Mouse (Mus musculus): ENCODE measurements around the gene Cd79b. TPM values are rescaled to one million over a fixed set of nuclear protein-coding genes. Genes with fewer than 3 reads are reported as not detected.

Cd79b gene
- polyA plus RNA-seq, 1 experiment from 2014 or later: 0.92 TPM

GRCm38 (mm10) chr11:106316416-106316815 lies 1.9 kb upstream of the Cd79b start:
- no peaks in the 10 kb centered on the region for H3K4me1 ChIP-seq
- WGBS: 73% methylated on average over 1 of the region's 1 CpGs
- no peak overlapping the region for H3K4me2 ChIP-seq
- no peak for ATAC-seq (ENCODE audit: low FRiP score)
- H3K9ac ChIP-seq (replicated peaks): no peak overlapping the region
- no peaks in the 10 kb centered on the region for H3K36me3 ChIP-seq
- no peaks in the 10 kb centered on the region for H3K27me3 ChIP-seq (replicated peaks)
- no peaks in the 10 kb centered on the region for H3K9me3 ChIP-seq (replicated peaks)
- H3K27ac ChIP-seq (replicated peaks): no peak overlapping the region
- no peak overlapping the region for H3K4me3 ChIP-seq (replicated peaks)

GRCm38 (mm10) chr11:106313533-106313932 lies 1.0 kb downstream of the Cd79b start:
- no peak for ATAC-seq (ENCODE audit: low FRiP score)
- 73% methylated on average over 5 of the region's 5 CpGs for WGBS
- H3K4me2 ChIP-seq: no peak overlapping the region
- H3K27me3 ChIP-seq (replicated peaks): no peaks in the 10 kb centered on the region
- H3K9ac ChIP-seq (replicated peaks): no peak overlapping the region
- H3K36me3 ChIP-seq: no peaks in the 10 kb centered on the region
- no peak overlapping the region for H3K4me3 ChIP-seq (replicated peaks)
- H3K4me1 ChIP-seq: no peaks in the 10 kb centered on the region
- H3K27ac ChIP-seq (replicated peaks): no peak overlapping the region
- H3K9me3 ChIP-seq (replicated peaks): no peaks in the 10 kb centered on the region

GRCm38 (mm10) chr11:106310123-106310522 lies 4.4 kb downstream of the Cd79b start:
- Histone ChIP-seq H3K27ac (replicated peaks) (no peak overlapping the region), H3K4me2 (no peak overlapping the region), H3K27me3 (replicated peaks) (no peaks in the 10 kb centered on the region), H3K36me3 (no peaks in the 10 kb centered on the region), H3K4me3 (replicated peaks) (no peak overlapping the region), H3K4me1 (no peaks in the 10 kb centered on the region), H3K9ac (replicated peaks) (no peak overlapping the region), H3K9me3 (replicated peaks) (no peaks in the 10 kb centered on the region)
- no peak for ATAC-seq (ENCODE audit: low FRiP score)
- 65% methylated on average over 5 of the region's 5 CpGs for WGBS

GRCm38 (mm10) chr11:106308162-106308561 lies 6.4 kb downstream of the Cd79b start:
- 84% methylated on average over 11 of the region's 11 CpGs for WGBS
- H3K27me3 ChIP-seq (replicated peaks): no peaks in the 10 kb centered on the region
- no peak overlapping the region for H3K4me2 ChIP-seq
- H3K4me3 ChIP-seq (replicated peaks): no peak overlapping the region
- H3K9me3 ChIP-seq (replicated peaks): no peaks in the 10 kb centered on the region
- no peak for ATAC-seq (ENCODE audit: low FRiP score)
- no peak overlapping the region for H3K27ac ChIP-seq (replicated peaks)
- no peak overlapping the region for H3K9ac ChIP-seq (replicated peaks)
- H3K4me1 ChIP-seq: no peaks in the 10 kb centered on the region
- H3K36me3 ChIP-seq: no peaks in the 10 kb centered on the region

GRCm38 (mm10) chr11:106307432-106307831 lies 7.1 kb downstream of the Cd79b start:
- Histone ChIP-seq H3K9ac (replicated peaks) (no peak overlapping the region), H3K27ac (replicated peaks) (no peak overlapping the region), H3K4me3 (replicated peaks) (no peak overlapping the region), H3K4me1 (no peaks in the 10 kb centered on the region), H3K27me3 (replicated peaks) (no peaks in the 10 kb centered on the region), H3K9me3 (replicated peaks) (no peaks in the 10 kb centered on the region), H3K4me2 (no peak overlapping the region), H3K36me3 (no peaks in the 10 kb centered on the region)
- 83% methylated on average over 5 of the region's 5 CpGs for WGBS
- ATAC-seq (ENCODE audit: low FRiP score): no peak

GRCm38 (mm10) chr11:106306758-106307157 lies 7.8 kb downstream of the Cd79b start:
- H3K27me3 ChIP-seq (replicated peaks): no peaks in the 10 kb centered on the region
- H3K27ac ChIP-seq (replicated peaks): no peak overlapping the region
- H3K4me1 ChIP-seq: no peaks in the 10 kb centered on the region
- H3K4me3 ChIP-seq (replicated peaks): no peak overlapping the region
- no peak overlapping the region for H3K4me2 ChIP-seq
- no peaks in the 10 kb centered on the region for H3K36me3 ChIP-seq
- no peak for ATAC-seq (ENCODE audit: low FRiP score)
- H3K9ac ChIP-seq (replicated peaks): no peak overlapping the region
- WGBS: 88% methylated on average over 9 of the region's 9 CpGs
- no peaks in the 10 kb centered on the region for H3K9me3 ChIP-seq (replicated peaks)

- ATAC-seq (ENCODE audit: low FRiP score): no peak
- Histone ChIP-seq H3K9me3 (replicated peaks) (no peaks in the 10 kb centered on the region), H3K4me3 (replicated peaks) (no peak overlapping the region), H3K36me3 (no peaks in the 10 kb centered on the region), H3K27me3 (replicated peaks) (no peaks in the 10 kb centered on the region), H3K9ac (replicated peaks) (no peak overlapping the region), H3K4me2 (no peak overlapping the region), H3K27ac (replicated peaks) (no peak overlapping the region), H3K4me1 (no peaks in the 10 kb centered on the region)
- 83% methylated on average over 3 of the region's 3 CpGs for WGBS
These were observed 8.5 kb downstream of the Cd79b start for GRCm38 (mm10) chr11:106306065-106306385.

GRCm38 (mm10) chr11:106305348-106306064 lies 9.1 kb downstream of the Cd79b start:
- Histone ChIP-seq H3K27ac (replicated peaks) (no peak overlapping the region), H3K4me3 (replicated peaks) (no peak overlapping the region), H3K9ac (replicated peaks) (no peak overlapping the region), H3K36me3 (no peaks in the 10 kb centered on the region), H3K4me1 (no peaks in the 10 kb centered on the region), H3K27me3 (replicated peaks) (no peaks in the 10 kb centered on the region), H3K4me2 (no peak overlapping the region), H3K9me3 (replicated peaks) (no peaks in the 10 kb centered on the region)
- 86% methylated on average over 10 of the region's 10 CpGs for WGBS
- no peak for ATAC-seq (ENCODE audit: low FRiP score)

GRCm38 (mm10) chr11:106302634-106303033 lies 11.9 kb downstream of the Cd79b start:
- Histone ChIP-seq H3K9ac (replicated peaks) (no peak overlapping the region), H3K4me3 (replicated peaks) (no peak overlapping the region), H3K9me3 (replicated peaks) (no peaks in the 10 kb centered on the region), H3K27me3 (replicated peaks) (no peaks in the 10 kb centered on the region), H3K27ac (replicated peaks) (no peak overlapping the region), H3K4me1 (no peaks in the 10 kb centered on the region), H3K36me3 (no peaks in the 10 kb centered on the region), H3K4me2 (no peak overlapping the region)
- WGBS: 21% methylated on average over 2 of the region's 2 CpGs
- no peak for ATAC-seq (ENCODE audit: low FRiP score)

GRCm38 (mm10) chr11:106301765-106302164 lies 12.8 kb downstream of the Cd79b start, which contains the start of gene Gh:
Gh (minus strand) TSS chr11:106301865.
- Histone ChIP-seq H3K4me1 (no peaks in the 10 kb centered on the region), H3K27ac (replicated peaks) (no peak within 1 kb of the TSS), H3K4me3 (replicated peaks) (no peak within 1 kb of the TSS), H3K27me3 (replicated peaks) (no peaks in the 10 kb centered on the region), H3K9me3 (replicated peaks) (no peaks in the 10 kb centered on the region), H3K4me2 (no peak within 1 kb of the TSS), H3K36me3 (no peaks in the 10 kb centered on the region), H3K9ac (replicated peaks) (no peak within 1 kb of the TSS)
- no peak for ATAC-seq (ENCODE audit: low FRiP score)
- WGBS: 80% methylated on average over 9 of the region's 9 CpGs

GRCm38 (mm10) chr11:106291861-106292260 lies 22.7 kb downstream of the Cd79b start:
- WGBS: 83% methylated on average over 2 of the region's 2 CpGs
- Histone ChIP-seq H3K9me3 (replicated peaks) (no peaks in the 10 kb centered on the region), H3K9ac (replicated peaks) (no peak overlapping the region), H3K4me1 (no peaks in the 10 kb centered on the region), H3K27ac (replicated peaks) (no peak overlapping the region), H3K4me3 (replicated peaks) (no peak overlapping the region), H3K36me3 (no peaks in the 10 kb centered on the region), H3K4me2 (no peak overlapping the region), H3K27me3 (replicated peaks) (no peaks in the 10 kb centered on the region)
- ATAC-seq (ENCODE audit: low FRiP score): no peak

- H3K36me3 ChIP-seq: no peaks in the 10 kb centered on the region
- no peak overlapping the region for H3K4me2 ChIP-seq
- 96% methylated on average over 5 of the region's 5 CpGs for WGBS
- H3K4me3 ChIP-seq (replicated peaks): no peak overlapping the region
- no peak overlapping the region for H3K27ac ChIP-seq (replicated peaks)
- no peaks in the 10 kb centered on the region for H3K9me3 ChIP-seq (replicated peaks)
- no peaks in the 10 kb centered on the region for H3K4me1 ChIP-seq
- H3K9ac ChIP-seq (replicated peaks): no peak overlapping the region
- H3K27me3 ChIP-seq (replicated peaks): no peaks in the 10 kb centered on the region
- ATAC-seq (ENCODE audit: low FRiP score): no peak
These were observed 24.2 kb downstream of the Cd79b start for GRCm38 (mm10) chr11:106290376-106290775.
